Mouse (Mus musculus) ES-Bruce4 (cell line): Measurements from ENCODE around the gene Parp3. TPM values are rescaled to one million over a fixed set of nuclear protein-coding genes. Genes with fewer than 3 reads are reported as not detected.

Experiments used
- H3K27ac ChIP-seq: 2 replicates; pipeline ENCODE4 v1.5.1; 2012; ENCODE audit warnings: low read length, inconsistent platforms; ENCODE audit not compliant: insufficient read depth
- H3K27me3 ChIP-seq: 2 replicates; pipeline ENCODE4 v1.6.1; 2012; ENCODE audit warnings: mild to moderate bottlenecking, low read length, inconsistent platforms; ENCODE audit not compliant: control insufficient read depth, poor library complexity, insufficient read depth, severe bottlenecking
- H3K36me3 ChIP-seq: 2 replicates; pipeline ENCODE4 v1.6.1; 2012; ENCODE audit warnings: inconsistent platforms, mild to moderate bottlenecking, low read length, moderate library complexity; ENCODE audit not compliant: control insufficient read depth, poor library complexity, insufficient read depth, severe bottlenecking
- H3K4me1 ChIP-seq: one replicate; pipeline ENCODE4 v1.8.1; 2011; ENCODE audit warnings: low read length; ENCODE audit not compliant: control insufficient read depth, insufficient read depth
- H3K4me3 ChIP-seq: 2 replicates; pipeline ENCODE4 v1.5.1; 2011; ENCODE audit warnings: low read depth, mild to moderate bottlenecking, low read length
- H3K9ac ChIP-seq: 2 replicates; pipeline ENCODE4 v1.6.1; 2012; ENCODE audit warnings: low read depth, mild to moderate bottlenecking, inconsistent platforms; ENCODE audit not compliant: poor library complexity, severe bottlenecking
- H3K9me3 ChIP-seq: replicated peaks from 2 replicates; pipeline ENCODE4 v1.6.1; 2012; ENCODE audit warnings: mild to moderate bottlenecking, low read length, inconsistent platforms; ENCODE audit not compliant: control insufficient read depth, poor library complexity, insufficient read depth, severe bottlenecking
- CTCF ChIP-seq: IDR thresholded peaks from one replicate; pipeline ENCODE4 v1.8.1; 2011; ENCODE audit warnings: low read depth, low read length
- EP300 ChIP-seq: IDR thresholded peaks from 2 replicates; pipeline ENCODE4 v1.6.1; 2011; ENCODE audit warnings: low read depth, low read length; ENCODE audit not compliant: insufficient read depth
- POLR2A ChIP-seq: IDR thresholded peaks from one replicate; pipeline ENCODE4 v1.8.1; 2011; ENCODE audit warnings: low read length; ENCODE audit not compliant: insufficient read depth
- polyA plus RNA-seq: library from polyadenylated mRNA; stranded (reverse); fragments of >200 nt; gene quantifications from 2 replicates; pipeline ENCODE4 v1.2.4, GENCODE M21; 2011; ENCODE audit warnings: low read depth; ENCODE audit not compliant: missing spikeins, insufficient read depth, insufficient read length

The Parp3 gene
- polyA plus RNA-seq, 1 experiment = 8.0 TPM

DNA sequence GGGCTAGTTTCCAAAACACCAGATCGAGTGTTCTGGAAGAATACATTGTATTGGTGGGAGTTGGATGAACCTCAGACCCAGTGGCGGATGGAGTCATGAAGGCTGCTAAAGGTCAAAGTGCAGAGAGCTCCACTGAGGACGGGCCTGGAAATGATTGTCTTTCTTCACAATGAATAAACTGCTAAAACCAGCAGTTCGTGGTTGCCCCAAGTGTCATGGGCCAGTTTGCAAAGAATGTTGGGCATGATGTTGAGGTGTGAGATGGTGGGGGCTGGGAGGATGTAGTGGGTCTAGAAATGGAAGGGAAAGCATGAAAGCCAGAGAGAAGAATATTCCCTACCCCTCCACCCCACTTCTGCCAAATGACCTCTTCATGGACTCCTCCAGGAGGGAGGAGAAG, 31.9 kb downstream of the Parp3 start:
- no peak overlapping the region for H3K27ac ChIP-seq
- no peak overlapping the region for H3K4me3 ChIP-seq
- no peak for TF ChIP-seq CTCF
- no peak for TF ChIP-seq POLR2A
- TF ChIP-seq EP300 = no peak
- H3K36me3 ChIP-seq = no peaks in the 10 kb centered on the region
- H3K9me3 ChIP-seq = no peaks in the 10 kb centered on the region
- H3K27me3 ChIP-seq = no peaks in the 10 kb centered on the region
- H3K9ac ChIP-seq = no peak overlapping the region
- peaks cover 2% of the 10 kb centered on the region for H3K4me1 ChIP-seq

DNA sequence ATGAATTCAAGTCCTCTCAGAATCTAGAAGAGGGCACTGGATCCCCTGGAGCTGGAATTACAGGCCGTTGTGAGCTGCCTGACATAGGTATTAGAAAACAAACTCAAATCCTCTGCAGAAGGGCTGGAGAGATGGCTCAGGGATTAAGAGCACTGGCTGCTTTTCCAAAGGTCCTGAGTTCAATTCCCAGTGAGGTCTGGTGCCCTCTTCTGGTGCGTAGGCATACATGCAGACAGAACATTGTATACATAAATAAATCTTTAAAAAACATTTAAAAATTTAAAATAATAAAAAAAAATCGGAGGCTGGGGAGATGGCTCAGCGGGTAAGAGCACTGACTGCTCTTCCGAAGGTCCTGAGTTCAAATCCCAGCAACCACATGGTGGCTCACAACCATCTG, 34.1 kb downstream of the Parp3 start:
- Histone ChIP-seq H3K9me3 (no peaks in the 10 kb centered on the region), H3K4me1 (no peaks in the 10 kb centered on the region), H3K36me3 (no peaks in the 10 kb centered on the region), H3K27ac (no peak overlapping the region), H3K9ac (no peak overlapping the region), H3K4me3 (no peak overlapping the region), H3K27me3 (no peaks in the 10 kb centered on the region)
- TF ChIP-seq CTCF (peak; percentile 11), EP300 (no peak), POLR2A (no peak)

DNA sequence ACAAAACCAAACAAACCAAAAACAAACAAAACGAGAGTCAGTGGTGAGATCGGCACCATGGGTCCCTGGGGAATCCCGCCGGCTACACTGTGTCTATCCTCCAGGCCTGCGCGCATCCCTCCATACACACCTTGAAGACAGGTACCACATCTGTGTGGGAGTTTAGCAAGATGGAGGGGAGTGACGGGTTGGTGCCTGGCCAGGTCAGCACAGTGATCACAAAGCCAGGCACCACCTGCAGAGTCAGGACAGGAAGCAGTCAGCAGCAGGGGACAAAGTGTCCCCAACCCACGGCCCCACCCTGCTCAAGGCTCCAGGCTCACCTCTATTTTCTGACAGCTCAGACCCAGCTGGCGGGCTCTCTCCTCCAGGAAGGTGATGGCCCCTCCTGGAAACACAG, 40.2 kb downstream of the Parp3 start:
- TF ChIP-seq EP300 = no peak
- no peak for TF ChIP-seq POLR2A
- TF ChIP-seq CTCF = no peak
- peaks cover 25% of the 10 kb centered on the region for H3K36me3 ChIP-seq
- no peak overlapping the region for H3K27ac ChIP-seq
- H3K9ac ChIP-seq = no peak overlapping the region
- no peaks in the 10 kb centered on the region for H3K27me3 ChIP-seq
- no peaks in the 10 kb centered on the region for H3K4me1 ChIP-seq
- H3K9me3 ChIP-seq = no peaks in the 10 kb centered on the region
- H3K4me3 ChIP-seq = no peak overlapping the region

DNA sequence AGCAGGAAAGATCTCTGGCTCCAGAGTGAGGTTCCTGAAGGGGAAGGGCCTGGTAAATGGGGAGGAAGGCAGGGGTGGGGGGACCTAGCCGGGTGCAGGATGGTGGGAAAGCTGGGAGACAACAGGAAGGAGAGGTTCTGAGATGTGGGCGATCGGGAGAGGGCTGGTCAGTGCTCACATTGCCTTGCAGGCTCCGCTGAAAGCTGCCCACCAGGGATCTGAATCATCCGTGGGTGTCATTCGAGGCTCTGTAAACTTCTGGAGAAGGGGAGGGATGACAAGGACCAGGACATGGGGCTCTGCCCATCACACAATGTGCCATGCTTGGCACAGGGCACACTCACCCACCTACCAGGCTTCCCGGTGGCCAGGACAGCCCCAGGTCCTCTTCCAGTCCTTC, 43.4 kb downstream of the Parp3 start:
- Histone ChIP-seq H3K27ac (no peak overlapping the region), H3K9me3 (no peaks in the 10 kb centered on the region), H3K36me3 (peaks cover 39% of the 10 kb centered on the region), H3K9ac (no peak overlapping the region), H3K27me3 (no peaks in the 10 kb centered on the region), H3K4me1 (no peaks in the 10 kb centered on the region), H3K4me3 (no peak overlapping the region)
- TF ChIP-seq POLR2A = no peak
- TF ChIP-seq EP300 = no peak

DNA sequence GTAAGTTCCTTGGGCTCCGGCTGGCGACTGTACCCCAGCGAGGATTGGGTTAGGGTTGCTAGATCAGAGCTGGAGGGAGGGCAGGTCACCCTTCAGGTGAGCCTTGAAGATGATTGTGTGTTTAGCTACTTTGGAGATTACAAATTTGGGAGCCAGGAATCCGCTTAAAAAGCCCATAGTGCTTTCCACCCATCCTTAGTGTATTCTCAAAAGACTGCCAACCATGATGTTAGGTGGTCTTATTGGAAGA, 46.8 kb downstream of the Parp3 start:
- Histone ChIP-seq H3K36me3 (peaks cover 39% of the 10 kb centered on the region), H3K9me3 (no peaks in the 10 kb centered on the region), H3K9ac (peak overlapping the region; percentile 96), H3K4me3 (peak overlapping the region; percentile 97), H3K27ac (peak overlapping the region; percentile 72), H3K4me1 (no peaks in the 10 kb centered on the region), H3K27me3 (no peaks in the 10 kb centered on the region)
- TF ChIP-seq EP300 = no peak

DNA sequence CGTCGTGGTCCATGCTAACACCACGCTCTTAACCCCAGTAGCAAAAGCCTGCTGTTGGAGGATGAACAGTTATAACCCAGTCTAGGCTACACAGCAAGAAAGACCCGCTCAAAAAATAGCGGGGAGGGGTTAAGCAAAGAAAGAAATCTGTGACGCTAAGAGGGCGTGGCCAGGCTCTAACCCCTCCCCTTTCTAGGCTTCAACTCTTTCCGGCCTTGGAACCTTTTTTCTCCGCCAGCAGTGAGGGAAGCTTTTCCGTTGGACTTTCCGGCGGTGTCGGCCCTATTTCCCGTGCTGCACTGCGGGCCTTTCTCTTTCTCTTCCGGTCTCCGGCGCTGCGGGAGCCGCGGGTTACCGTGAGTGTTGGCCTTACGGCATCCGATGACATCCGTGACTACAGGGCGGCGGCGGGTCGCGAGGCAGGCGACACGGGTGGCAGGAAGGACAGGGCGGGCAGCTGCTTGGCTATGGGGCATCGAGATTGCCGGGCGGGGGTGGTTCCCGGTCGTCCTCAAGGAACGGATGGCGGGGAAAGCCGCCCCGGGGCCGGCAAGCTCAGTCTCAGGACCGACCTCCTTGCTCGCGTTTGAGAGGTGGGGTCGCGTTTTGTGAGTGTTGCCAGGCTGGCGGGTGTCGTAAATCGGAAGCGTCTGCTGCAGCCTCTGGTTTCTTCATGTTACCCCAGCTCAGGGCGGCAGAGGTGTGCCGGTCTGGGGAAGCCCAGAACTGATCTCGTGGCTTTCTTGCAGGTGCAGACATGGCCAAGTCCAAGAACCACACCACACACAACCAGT, 47.3 kb downstream of the Parp3 start, which contains the start of gene Rpl29:
Gene Rpl29 (plus strand): TSS at position 234 of the 794 bp plus-strand sequence.
- H3K27ac ChIP-seq = peak within 1 kb of the TSS; percentile 87
- H3K27me3 ChIP-seq = no peaks in the 10 kb centered on the region
- TF ChIP-seq POLR2A (peak; percentile 12), CTCF (no peak), EP300 (no peak)
- peaks cover 39% of the 10 kb centered on the region for H3K36me3 ChIP-seq
- H3K9ac ChIP-seq = peak within 1 kb of the TSS; percentile 96
- H3K4me1 ChIP-seq = no peaks in the 10 kb centered on the region
- no peaks in the 10 kb centered on the region for H3K9me3 ChIP-seq
- H3K4me3 ChIP-seq = peak within 1 kb of the TSS; percentile 97
